Mouse (Mus musculus) heart, adult 2 months (tissue): Measurements from ENCODE around the gene Cdca3.

Experiments
- CTCF ChIP-seq: fragments of 200-600 bp; IDR thresholded peaks from 2 replicates; pipeline ENCODE4 v1.8.1; 2022; ENCODE audit warnings: antibody characterized with exemption, mild to moderate bottlenecking, moderate library complexity
- EP300 ChIP-seq: fragments of 200-500 bp; IDR thresholded peaks from 2 replicates; pipeline ENCODE4 v1.6.1; 2011; ENCODE audit warnings: low read depth, low read length, control low read depth; ENCODE audit not compliant: insufficient read depth

DNA sequence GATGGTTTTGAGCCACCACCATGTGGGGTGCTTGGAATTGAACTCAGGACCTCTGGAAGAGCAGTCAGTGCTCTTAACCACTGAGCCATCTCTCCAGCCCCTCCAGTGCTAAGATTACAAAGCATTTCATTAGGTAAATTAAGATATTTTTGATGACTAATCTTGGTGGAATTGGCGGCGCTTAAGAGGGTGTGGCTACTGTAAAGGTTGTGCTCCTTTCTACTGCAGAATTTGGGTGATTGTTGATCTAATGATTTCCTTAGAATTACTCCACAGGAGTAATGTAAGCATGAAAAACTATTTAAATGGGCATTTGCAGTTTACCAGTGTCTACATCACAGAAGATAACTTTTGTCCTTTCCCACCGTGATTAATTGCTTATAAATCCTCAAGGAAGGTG, 25.0 kb upstream of the Cdca3 start:
- TF ChIP-seq CTCF (no peak), EP300 (no peak)
